Mouse (Mus musculus): Measurements from ENCODE around the gene Olfr347. TPM values are rescaled to one million over a fixed set of nuclear protein-coding genes. Genes with fewer than 3 reads are reported as not detected.

Olfr347 gene
- not detected for polyA plus RNA-seq (2014; fragmentation: Illumina TruSeq; extraction: RNeasy Lipid Tissue Mini Kit (QIAGEN cat#74804); ENCODE audit: low read depth, low replicate concordance)

DNA sequence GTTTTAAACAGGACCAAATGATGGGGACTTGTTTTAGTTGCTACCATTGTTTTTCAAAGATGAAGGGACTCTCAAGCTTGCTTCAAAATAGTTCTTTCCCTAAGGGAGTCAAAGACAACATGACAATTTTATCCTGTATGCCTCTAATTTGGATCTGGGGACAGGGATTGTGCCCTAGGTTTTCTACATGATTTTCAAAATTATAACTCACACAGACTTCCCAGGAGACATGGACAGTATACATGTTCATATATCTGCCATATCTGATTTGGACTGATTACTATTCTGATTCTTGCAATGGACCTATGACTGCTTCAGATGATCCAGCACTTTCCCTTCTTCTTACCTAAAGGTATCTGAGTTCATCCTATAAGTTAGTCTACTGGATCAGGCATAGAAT, at the start of gene Olfr347:
TSS of gene Olfr347 (plus strand) at position 301 of the 400 bp plus-strand sequence.

DNA sequence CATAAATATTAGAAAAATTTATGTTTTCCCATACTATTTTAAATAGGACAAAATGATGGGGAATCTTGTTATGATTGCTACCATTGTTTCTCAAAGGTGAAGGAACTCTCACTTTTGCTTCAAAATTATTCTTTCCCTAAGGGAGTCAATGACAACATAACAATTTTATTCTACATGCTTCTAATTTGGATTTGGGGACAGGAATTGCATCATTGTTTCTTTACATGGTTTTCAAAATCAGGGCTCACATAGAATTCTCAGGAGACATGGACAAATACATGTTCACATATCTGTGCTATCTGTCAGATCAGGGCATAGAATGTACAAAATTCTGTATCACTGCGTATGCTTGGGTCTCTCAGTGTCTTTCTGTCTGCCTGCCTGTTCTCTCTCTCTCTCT, 46.2 kb upstream of the Olfr347 start, which contains the start of gene Olfr346:
TSS of gene Olfr346 (plus strand) at position 301 of the 400 bp plus-strand sequence.

DNA sequence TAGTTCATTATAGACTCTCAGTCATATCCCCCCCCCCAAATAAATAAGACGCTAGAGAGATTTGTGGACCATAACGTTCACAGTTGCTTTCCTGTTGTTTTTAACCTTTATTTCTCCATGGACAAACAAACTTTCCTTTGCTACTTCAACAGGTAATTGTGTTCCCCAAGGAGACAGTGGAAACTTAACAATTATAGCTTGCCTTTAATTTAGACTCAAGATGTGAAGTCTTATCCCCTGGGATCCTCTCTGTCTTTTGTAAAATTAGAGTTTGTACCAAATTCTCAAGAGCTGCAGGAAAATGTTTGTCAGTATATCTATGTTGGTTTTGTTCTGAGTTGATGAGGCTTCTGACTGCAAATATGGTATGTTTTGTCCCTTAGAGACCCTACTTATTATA, 52.3 kb downstream of the Olfr347 start, which contains the start of gene Olfr348:
TSS of gene Olfr348 (plus strand) at position 301 of the 400 bp plus-strand sequence.

Other genes with a start within 250 kb of the Olfr347 start
- not detected for gene Olfr341, start 249.4 kb upstream of the Olfr347 start, polyA plus RNA-seq (2014; fragmentation: Illumina TruSeq; extraction: RNeasy Lipid Tissue Mini Kit (QIAGEN cat#74804); ENCODE audit: low read depth, low replicate concordance)
- not detected for gene Olfr342, start 206.9 kb upstream of the Olfr347 start, polyA plus RNA-seq (2014; fragmentation: Illumina TruSeq; extraction: RNeasy Lipid Tissue Mini Kit (QIAGEN cat#74804); ENCODE audit: low read depth, low replicate concordance)
- not detected for gene Olfr344, start 165.2 kb upstream of the Olfr347 start, polyA plus RNA-seq (2014; fragmentation: Illumina TruSeq; extraction: RNeasy Lipid Tissue Mini Kit (QIAGEN cat#74804); ENCODE audit: low read depth, low replicate concordance)
- not detected for gene Olfr345, start 91.9 kb upstream of the Olfr347 start, polyA plus RNA-seq (2014; fragmentation: Illumina TruSeq; extraction: RNeasy Lipid Tissue Mini Kit (QIAGEN cat#74804); ENCODE audit: low read depth, low replicate concordance)
- gene Olfr346, start 46.1 kb upstream of the Olfr347 start, polyA plus RNA-seq (2014; fragmentation: Illumina TruSeq; extraction: RNeasy Lipid Tissue Mini Kit (QIAGEN cat#74804); ENCODE audit: low read depth, low replicate concordance), result not detected
- gene Olfr348, start 52.4 kb downstream of the Olfr347 start, polyA plus RNA-seq (2014; fragmentation: Illumina TruSeq; extraction: RNeasy Lipid Tissue Mini Kit (QIAGEN cat#74804); ENCODE audit: low read depth, low replicate concordance), result not detected
- gene Olfr50, start 58.6 kb downstream of the Olfr347 start, polyA plus RNA-seq (2014; fragmentation: Illumina TruSeq; extraction: RNeasy Lipid Tissue Mini Kit (QIAGEN cat#74804); ENCODE audit: low read depth, low replicate concordance), result not detected
- not detected for gene Olfr3, start 85.1 kb downstream of the Olfr347 start, polyA plus RNA-seq (2014; fragmentation: Illumina TruSeq; extraction: RNeasy Lipid Tissue Mini Kit (QIAGEN cat#74804); ENCODE audit: low read depth, low replicate concordance)
- gene Olfr350, start 114.4 kb downstream of the Olfr347 start, polyA plus RNA-seq (2014; fragmentation: Illumina TruSeq; extraction: RNeasy Lipid Tissue Mini Kit (QIAGEN cat#74804); ENCODE audit: low read depth, low replicate concordance), result not detected
- gene Olfr351, start 130.8 kb downstream of the Olfr347 start, polyA plus RNA-seq (2014; fragmentation: Illumina TruSeq; extraction: RNeasy Lipid Tissue Mini Kit (QIAGEN cat#74804); ENCODE audit: low read depth, low replicate concordance), result not detected
- not detected for gene Olfr352, start 136.6 kb downstream of the Olfr347 start, polyA plus RNA-seq (2014; fragmentation: Illumina TruSeq; extraction: RNeasy Lipid Tissue Mini Kit (QIAGEN cat#74804); ENCODE audit: low read depth, low replicate concordance)
- not detected for gene Olfr353, start 161.0 kb downstream of the Olfr347 start, polyA plus RNA-seq (2014; fragmentation: Illumina TruSeq; extraction: RNeasy Lipid Tissue Mini Kit (QIAGEN cat#74804); ENCODE audit: low read depth, low replicate concordance)
- gene Olfr354, start 173.8 kb downstream of the Olfr347 start, polyA plus RNA-seq (2014; fragmentation: Illumina TruSeq; extraction: RNeasy Lipid Tissue Mini Kit (QIAGEN cat#74804); ENCODE audit: low read depth, low replicate concordance), result not detected
- not detected for gene Olfr355, start 197.0 kb downstream of the Olfr347 start, polyA plus RNA-seq (2014; fragmentation: Illumina TruSeq; extraction: RNeasy Lipid Tissue Mini Kit (QIAGEN cat#74804); ENCODE audit: low read depth, low replicate concordance)
- gene Olfr356, start 205.2 kb downstream of the Olfr347 start, polyA plus RNA-seq (2014; fragmentation: Illumina TruSeq; extraction: RNeasy Lipid Tissue Mini Kit (QIAGEN cat#74804); ENCODE audit: low read depth, low replicate concordance), result not detected

All from heart, adult 10 weeks (tissue).